Mouse (Mus musculus): Measurements from ENCODE around the gene Rab13.

Gene Rab13

DNA sequence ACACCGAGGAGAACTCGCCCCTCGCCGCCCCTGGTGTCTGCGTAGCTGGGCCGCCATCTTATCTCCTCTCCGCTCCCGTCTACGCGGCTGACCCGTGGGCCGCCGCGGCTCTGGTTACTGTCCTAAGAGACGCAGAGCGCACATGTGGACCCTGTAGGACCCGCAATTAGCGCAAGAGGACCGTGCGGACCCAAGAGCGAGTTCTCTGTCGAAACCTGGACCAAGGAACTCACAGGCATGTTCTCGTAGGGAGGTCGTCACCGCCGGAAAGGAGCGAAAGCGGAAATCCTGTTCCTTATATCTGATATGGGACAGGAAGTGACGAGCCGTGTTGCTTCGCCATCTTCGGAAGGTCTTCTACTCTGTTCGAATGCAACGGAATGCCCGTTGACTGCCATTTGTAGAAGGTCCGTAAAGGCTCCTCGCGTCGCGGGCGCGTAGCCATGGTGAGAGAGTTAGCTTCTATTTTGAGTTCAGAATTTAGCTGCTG is at the start of gene Rab13, which contains the start of gene Rps27:
Gene Rab13 (plus strand): TSS at position 319 of the 490 bp plus-strand sequence.
Gene Rps27 (minus strand): TSS at position 275 of the 490 bp plus-strand sequence.
- peak; percentile 88 for DNase-seq (ENCODE audit: low read depth, low spot score)

DNA sequence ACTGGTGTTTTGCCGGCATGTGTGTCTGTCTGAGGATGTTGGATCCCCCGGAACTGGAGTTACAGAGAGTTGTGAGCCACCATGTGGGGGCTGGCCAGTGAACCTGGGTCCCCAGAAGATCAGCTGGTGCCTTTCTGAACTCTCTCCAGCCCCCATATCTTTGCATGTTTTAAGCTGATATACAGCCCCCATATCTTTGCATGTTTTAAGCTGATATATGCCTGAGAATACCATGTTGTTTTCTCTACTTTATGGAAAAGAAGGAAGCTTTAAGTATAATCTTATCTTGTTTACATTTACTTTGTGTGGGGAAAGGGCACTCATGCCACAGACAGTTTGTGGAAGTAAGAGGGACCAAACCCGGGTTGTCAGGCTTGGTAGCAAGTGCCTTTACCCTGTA is 33.9 kb upstream of the Rab13 start:
- DNase-seq (ENCODE audit: low read depth, low spot score): no peak

DNA sequence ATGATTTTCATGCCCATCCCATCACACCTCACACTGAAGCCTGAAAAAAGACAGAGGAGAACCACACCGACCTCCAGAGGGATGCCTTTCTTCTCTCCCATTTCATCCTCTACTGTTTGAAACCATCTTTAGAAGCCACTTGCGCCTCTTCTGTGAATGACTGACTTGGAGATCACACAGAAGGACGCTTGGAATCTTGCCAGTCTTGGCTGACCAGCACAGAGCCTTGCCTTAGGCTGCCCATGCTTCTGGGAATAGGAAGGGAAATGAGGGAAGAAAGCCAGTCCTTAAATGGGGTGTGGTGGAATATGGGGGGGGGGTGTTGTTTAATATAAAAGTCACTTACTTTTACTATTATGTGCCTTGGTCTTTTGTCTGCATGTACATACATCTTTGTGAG is 29.9 kb upstream of the Rab13 start:
- no peak for DNase-seq (ENCODE audit: low read depth, low spot score)

DNA sequence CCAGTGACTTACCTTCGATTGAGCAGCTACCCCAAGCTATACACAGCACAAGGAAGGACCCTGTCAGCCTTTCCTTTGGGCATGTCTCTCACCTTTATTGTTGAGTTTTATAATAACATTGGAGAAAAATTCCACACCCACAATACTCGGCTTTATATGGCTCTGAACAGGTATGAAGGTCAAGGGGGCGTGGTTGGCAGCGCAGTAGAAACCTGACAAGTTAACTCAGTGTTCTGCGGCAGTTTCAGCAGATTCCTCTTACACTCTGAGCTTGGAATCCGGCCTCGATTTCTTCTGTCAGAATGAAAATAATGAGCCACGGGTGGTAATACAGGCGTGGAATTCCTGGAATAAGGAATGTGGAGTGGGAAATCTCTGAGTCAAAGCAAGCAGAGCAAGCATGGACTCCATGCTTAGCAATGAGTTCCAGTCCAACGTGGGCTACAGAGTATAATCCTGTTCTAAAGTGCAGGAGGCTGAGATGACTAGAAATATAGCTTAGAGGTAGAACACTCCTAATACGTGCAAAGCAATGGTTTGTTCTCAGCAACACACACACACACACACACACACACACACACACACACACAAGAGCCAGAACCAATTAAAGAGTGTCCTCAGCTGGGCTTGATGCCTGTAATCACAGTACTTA is 22.5 kb upstream of the Rab13 start:
- DNase-seq (ENCODE audit: low read depth, low spot score): no peak

DNA sequence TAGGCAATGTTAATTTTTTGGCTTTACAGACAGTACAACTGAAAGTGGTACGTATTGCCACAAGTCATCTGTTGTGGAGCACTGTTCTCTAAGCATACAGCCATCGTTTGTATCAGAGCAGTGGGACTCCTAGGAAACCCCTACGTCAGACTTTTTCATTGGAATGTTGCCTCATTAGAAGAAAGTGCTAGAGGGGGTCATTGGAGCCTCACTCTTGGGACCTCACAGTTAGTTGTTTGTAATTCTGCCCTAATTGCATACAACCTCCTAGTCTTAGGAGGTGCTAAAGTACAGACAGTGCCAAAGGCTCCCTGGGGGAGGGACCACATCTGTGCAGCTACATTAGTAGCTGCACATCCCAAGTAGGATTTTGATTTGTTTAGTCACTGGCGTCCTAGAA is 18.7 kb upstream of the Rab13 start:
- DNase-seq (ENCODE audit: low read depth, low spot score): no peak

DNA sequence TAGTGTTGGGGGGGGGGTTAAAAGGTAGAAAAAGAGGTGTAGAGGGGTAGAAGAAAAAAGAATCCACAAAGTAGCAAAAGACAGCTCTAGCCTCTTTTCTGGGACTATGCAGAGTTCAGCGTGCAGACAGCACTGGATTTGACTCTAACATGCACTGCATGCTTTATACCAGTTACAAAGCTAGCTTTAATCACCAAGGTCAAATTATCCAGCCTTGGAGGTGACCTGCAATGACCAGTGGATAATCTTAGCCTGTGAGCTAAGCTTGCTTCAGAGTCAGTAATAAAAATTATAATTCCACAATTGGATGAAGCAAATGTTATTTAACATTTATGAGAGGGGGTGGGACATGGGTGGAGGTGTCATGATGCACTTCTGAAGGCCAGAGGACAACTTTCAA is 17.9 kb upstream of the Rab13 start:
- no peak for DNase-seq (ENCODE audit: low read depth, low spot score)

DNA sequence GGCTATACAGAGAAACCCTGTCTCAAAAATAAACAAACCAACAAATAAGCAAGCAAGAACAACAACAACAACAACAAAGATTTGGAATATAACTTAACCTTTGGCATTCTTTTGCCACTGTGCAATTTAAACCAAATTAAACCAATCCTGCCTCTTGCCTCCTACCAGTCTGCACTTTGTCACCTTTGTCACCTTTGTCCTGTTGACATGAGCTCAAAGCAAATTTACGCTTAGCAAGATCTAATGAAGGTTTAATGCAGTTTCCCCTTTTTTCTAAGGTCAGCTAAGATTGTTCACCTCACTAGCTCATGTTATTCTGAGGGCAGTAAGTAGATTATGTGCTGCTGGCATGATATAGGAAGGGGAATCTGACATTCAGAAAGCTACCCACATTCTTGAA is 15.9 kb upstream of the Rab13 start:
- no peak for DNase-seq (ENCODE audit: low read depth, low spot score)

DNA sequence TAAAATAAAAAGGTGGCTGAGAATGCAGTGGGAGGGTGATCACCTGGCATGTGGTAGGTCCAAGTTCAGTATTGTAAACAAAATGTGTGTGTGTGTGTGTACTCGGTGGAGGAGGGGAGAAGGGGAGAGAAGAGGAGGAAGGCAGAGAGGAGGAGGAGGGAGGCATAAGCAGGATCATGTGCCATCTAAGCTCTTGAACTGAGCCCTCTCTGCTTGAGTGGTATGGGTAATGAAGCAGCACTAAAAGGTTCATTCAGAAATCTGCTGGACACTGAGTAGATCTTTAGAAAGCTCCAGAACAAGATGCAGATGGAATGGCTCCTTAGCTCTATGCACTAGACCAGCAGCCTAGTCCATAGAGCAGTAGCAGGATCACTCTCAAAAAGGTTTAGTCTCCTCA is 10.6 kb upstream of the Rab13 start:
- DNase-seq (ENCODE audit: low read depth, low spot score): no peak

DNA sequence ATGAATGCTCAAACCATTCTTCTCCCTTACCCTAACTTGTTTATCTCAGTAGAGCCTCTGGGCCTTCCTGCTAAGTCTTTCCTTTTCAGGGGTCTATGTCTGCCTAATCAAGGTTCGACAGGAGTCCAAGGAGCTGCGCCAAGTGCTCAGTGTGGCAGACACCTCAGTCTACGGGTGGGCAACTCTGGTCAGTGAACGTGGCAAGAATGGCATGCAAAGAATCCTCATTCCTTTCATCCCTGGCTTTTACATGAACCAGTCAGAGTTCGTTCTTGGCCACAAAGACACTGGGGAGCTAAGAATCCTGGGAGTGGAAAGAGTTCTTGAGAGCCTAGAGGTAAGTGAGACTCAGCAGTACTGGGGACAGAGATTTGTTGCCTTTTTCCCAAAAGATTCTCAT is 9.9 kb upstream of the Rab13 start:
- no peak for DNase-seq (ENCODE audit: low read depth, low spot score)

DNA sequence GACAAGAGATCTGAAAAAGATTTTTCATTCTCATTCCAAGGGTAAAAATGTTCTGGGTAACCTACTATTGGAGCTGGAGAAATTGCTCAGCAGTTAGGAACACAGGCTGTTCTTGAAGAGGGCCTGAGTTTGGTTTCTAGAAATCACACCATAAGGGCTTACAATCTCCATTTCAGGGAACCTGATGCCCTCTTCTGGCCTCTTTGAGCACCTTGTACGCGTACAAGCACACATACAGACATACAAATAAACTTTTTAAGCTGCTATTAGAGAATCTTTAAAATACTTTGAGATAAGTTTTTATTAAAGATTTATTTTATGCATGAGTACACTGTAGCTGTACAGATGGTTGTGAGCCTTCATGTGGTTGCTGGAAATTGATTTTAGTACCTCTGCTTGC is 8.9 kb upstream of the Rab13 start:
- DNase-seq (ENCODE audit: low read depth, low spot score): no peak

DNA sequence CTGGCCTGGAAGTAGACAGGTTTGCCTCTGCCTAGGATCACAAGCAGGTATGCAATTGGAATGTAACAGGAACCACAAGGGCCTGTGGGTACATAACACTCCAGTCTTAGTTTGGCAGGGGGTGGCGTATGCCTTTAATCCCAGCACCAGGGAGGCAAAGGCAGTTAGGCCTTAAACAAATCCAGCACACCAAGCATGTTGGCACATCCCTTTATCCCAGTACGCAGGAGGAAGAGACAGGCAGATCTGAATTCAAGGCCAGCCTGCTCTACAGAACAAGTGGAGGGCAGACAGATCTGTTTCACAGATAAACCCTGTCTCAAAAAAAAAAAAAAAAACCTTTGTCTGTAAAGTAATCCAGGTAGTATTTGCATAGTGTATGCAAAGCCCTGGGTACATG is 4.8 kb upstream of the Rab13 start:
- DNase-seq (ENCODE audit: low read depth, low spot score): no peak

DNA sequence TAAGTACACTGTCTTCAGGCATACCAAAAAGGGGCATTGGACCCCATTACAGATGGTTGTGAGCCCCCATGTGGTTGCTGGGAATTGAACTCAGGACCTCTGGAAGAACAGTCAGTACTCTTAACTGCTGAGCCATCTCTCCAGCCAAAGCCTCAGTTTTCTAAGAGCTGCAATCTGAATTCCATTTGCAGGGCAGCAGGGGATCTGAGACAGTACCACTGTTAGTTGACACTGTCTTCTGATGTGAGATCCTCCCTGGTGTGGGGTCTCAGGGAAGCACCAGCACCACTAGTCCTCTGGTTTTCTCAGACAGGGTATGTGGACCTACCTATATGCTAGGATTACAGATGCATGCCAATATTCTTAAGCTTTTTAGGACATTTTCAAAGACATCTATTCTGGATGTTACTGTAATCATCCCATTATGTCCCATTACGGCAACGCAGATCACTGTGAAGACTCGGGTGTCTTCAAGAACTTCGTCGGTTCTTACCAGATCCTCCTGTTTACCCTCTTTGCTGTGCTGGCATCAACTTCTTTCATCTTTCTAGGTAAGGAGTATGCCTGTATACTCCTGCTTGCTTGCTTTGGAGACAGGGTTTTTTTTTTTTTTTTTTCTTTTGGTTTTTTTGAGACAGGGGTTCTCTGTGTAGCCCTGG is 3.5 kb upstream of the Rab13 start:
- DNase-seq (ENCODE audit: low read depth, low spot score): no peak

DNA sequence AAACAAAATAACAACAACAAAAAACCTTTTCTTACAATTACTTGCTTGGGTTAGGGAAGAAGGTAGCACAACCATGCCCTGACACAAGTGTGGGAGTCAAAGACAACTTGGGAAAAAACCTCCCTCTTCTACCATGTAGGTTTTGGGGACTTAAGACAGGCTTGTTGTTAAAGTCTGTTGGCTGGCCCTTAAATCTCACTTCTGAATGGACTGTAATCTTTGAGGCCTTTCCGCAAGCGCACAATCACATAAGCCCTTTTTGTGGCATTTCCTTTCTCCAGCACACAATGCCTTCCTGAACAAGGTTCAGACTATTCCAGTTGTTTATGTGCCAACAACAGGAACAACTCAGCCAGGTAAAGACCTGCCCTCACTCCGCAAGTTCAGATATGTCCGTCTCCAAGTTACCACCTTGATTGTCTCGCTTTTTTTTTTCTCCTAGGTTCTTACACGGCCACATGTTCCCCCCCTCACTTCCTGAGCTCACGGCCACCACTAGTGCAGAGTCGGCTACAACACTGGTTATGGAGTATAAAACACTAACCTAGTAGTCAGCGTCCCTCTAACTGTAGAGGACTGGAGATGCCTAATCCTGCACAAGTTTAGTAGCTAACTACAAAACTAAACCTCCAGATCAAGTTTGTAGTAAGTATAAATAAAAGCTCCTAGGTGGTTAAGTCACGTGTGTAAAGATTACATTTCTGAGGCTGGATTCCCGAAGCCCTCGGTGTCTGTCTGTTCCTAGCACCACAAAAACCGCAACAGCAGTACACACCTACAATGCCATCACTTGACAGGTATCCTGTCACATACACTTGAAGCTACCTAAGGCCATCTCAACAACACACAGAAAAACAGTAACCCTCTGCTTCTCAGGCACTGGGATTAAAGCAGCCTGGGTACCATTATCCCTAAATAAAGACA is 1.8 kb upstream of the Rab13 start:
- DNase-seq (ENCODE audit: low read depth, low spot score): no peak

DNA sequence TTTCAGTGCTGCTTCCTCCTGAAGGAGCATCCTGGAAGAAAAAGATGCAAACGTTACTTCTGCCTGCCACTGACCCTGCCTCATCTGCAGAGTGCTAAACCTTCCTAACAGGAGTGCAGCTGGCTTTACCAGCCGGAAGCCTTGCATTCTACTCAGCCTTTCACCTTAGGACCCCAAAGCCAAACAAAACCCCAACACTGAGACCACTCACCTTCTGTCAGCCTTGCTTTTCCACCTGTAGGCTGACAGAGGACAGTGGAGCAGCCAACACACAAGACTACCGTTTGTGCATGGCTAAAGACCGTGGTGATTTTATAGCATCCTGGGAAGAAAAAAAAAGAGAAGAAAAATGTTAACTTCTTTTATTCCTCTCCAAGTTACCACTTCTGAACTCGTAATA is 772 bp upstream of the Rab13 start:
- no peak for DNase-seq (ENCODE audit: low read depth, low spot score)

DNA sequence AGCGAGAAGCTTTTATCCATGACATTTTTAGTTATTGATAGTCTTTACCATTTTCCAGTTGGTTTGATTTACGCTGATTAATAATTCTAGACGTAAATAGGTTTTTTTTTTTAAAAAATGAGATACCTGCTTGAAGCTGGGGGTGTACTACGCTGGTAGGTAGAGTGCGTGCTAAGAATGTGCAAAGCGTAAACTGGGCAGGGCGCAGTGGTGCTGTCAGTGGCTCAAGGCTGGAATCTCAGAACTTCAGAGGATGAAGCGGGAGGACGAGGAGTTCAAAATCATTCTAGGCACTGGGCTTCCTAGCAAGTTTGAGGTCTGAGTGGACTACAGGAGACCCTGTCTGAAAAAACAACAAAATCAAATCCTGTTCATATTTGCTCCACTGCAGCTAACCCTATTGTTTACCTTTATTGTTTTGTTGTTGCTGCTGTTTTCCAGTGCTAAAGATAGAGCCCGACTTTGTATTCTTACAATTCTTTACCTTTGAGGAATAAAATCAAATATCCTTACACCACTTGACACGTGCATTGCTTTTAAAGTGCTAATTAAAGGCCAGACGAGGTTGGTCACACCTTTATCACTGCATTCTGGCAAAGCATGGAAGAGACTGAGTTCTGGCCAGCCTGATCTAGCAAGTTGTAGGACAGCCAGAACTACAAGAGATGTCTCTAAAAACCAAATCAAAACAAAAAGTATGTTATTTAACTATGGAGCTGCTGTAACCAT is 625 bp downstream of the Rab13 start:
- no peak for DNase-seq (ENCODE audit: low read depth, low spot score)

DNA sequence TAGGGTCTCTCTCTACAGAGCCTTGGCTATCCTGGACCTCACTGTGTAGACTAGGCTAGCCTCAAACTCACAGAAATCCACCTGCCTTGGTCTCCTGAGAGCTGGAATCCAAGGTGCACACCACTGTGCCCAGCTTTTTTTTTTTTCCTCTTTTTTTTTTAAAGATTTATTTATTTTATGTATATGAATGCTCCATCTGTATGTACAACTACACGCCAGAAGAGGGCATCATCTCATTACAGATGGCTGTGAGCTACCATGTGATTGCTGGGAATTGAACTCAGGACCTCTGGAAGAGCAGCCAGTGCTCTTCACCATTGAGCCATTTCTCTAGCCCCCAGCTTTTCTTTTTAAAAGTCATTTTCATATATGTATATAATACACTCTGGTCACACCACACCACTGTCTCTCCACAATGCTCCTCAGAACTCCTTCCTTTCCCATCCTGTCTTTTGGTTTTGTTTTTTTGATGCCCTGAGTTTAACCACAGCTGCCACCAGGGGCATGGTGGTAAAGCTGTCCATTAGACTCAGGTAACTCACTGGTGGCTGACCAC is 2.4 kb downstream of the Rab13 start:
- DNase-seq (ENCODE audit: low read depth, low spot score): no peak

DNA sequence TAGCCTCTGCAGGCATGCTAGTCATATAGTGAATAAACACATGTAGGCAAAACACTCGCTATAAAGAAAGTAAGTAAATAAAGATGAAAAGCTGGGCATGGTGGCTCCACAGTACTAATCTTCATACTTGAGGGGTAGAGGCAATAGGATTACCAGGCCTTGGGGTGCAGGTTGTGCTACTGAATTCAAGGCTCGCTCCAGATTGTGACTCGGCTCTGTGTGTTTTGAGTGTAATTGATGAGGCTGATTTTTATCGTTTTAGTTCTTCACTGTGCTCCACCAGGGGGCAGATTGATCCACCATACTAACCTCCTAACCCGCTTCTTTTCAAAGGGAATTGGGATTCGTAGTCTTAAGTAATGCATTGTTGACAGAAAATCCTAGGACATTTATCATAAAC is 6.6 kb downstream of the Rab13 start:
- peak; percentile 36 for DNase-seq (ENCODE audit: low read depth, low spot score)

DNA sequence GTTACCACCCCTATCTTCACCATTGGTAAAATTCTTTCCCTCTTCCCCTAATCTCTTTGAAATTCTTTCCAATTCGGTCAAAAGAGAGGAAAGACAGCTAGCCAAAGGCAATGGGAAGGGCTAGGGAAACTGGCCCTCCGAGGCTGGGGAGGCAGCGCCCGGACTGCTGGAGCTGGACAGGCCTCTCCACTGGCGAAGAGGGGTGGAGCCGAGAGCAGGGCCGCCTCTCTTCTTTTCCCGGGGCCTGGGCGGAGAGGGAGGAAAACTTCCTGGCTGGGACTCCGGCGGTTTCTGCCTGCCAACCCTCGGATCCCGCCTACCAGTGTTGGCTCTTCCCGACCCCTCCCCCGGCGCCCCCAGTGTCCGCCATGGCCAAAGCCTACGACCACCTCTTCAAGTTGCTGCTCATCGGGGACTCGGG is 7.0 kb downstream of the Rab13 start:
- no peak for DNase-seq (ENCODE audit: low read depth, low spot score)

DNA sequence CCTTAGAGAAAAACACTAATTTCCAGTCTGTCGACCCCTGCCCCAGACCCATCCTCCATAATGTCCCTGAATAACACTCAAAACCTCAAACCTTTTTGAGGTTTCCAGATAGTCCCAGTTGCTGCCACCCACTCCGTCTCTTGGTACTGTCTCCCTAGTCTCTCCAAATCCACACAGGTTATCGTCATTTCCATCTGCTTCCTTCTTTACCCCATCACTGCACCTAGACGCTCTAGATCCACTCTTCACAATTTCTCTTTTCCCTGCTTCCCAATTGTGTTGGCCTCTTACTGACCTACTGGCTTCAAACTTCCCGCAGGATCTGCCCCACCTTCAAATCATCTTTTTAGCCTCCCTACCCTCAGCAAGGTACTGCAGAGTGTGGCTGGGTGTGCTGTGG is 7.6 kb downstream of the Rab13 start:
- no peak for DNase-seq (ENCODE audit: low read depth, low spot score)

DNA sequence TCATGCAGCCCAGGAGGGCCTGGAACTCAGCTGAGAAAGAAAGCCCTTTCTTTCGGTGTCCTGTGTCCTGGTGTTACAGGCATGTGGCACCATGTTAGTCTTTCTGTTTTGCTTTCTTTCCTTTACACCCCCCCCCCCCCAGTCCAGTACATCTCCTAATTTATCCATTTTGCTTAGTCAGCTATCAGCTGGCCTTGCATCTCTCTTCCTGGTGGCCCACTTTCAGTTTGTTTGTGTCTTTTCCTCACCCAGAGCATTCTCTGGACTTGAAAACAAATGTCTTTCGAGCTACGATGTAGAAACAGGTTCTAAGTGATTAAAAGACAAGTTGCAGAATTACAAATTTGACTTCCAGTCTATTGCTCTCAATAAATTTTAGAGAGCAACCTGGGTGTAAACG is 9.0 kb downstream of the Rab13 start:
- no peak for DNase-seq (ENCODE audit: low read depth, low spot score)

DNA sequence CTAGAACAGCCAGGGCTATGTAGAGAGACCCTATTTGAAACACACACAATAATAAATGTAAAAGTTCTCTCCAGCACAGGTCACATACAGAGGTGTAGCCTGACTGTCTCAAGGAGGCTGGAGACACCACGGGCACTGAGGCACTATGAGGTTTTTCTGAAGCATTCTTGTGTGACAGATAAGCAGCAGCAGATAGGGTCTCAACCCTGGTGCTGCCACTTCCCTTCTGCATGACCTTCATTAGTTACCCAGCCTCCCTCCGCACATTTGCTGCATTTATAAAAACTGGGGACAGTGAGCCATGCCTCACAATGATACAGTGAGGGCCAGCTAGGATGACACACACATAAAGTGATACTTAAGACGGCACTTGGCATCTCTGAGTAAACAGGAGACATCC is 9.4 kb downstream of the Rab13 start:
- DNase-seq (ENCODE audit: low read depth, low spot score): no peak
